Mouse (Mus musculus) limb, embryonic 14.5 days (tissue): ENCODE results near the gene Gm5868. TPM values are rescaled to one million over a fixed set of nuclear protein-coding genes. Genes with fewer than 3 reads are reported as not detected.

Experiments used
- ATAC-seq: fragments of 200-750 bp; cut with Nextera tagmentation; 2 replicates; pipeline ENCODE4 v1.8.0; 2017; ENCODE audit warnings: low read depth, moderate number of reproducible peaks, moderate TSS enrichment; ENCODE audit not compliant: low FRiP score
- DNase-seq: peaks from one replicate; pipeline ENCODE4 v3.0.0-alpha.2; 2015; ENCODE audit warnings: low spot score
- H3K27ac ChIP-seq: fragments of 300-500 bp; sonication (generic); replicated peaks from 2 replicates; pipeline ENCODE4 v1.5.1; 2014; ENCODE audit warnings: low read depth, mild to moderate bottlenecking, low read length, moderate library complexity, mixed read lengths
- H3K27me3 ChIP-seq: fragments of 300-500 bp; sonication (generic); 2 replicates; pipeline ENCODE4 v1.6.1; 2014; ENCODE audit warnings: low read length, mixed read lengths; ENCODE audit not compliant: control insufficient read depth, insufficient read depth
- H3K36me3 ChIP-seq: fragments of 300-500 bp; sonication (generic); 2 replicates; pipeline ENCODE4 v1.6.1; 2014; ENCODE audit warnings: mild to moderate bottlenecking, low read length, moderate library complexity, mixed read lengths; ENCODE audit not compliant: control insufficient read depth, insufficient read depth
- H3K4me1 ChIP-seq: fragments of 300-500 bp; sonication (generic); 2 replicates; pipeline ENCODE4 v1.6.1; 2014; ENCODE audit warnings: antibody characterized with exemption, low read length, mixed read lengths; ENCODE audit not compliant: control insufficient read depth, insufficient read depth
- H3K4me2 ChIP-seq: fragments of 300-500 bp; sonication (generic); replicated peaks from 2 replicates; pipeline ENCODE4 v1.6.1; 2014; ENCODE audit warnings: low read depth, mild to moderate bottlenecking, low read length, moderate library complexity; ENCODE audit not compliant: severe bottlenecking
- H3K4me3 ChIP-seq: fragments of 300-500 bp; sonication (generic); replicated peaks from 2 replicates; pipeline ENCODE4 v1.5.1; 2014; ENCODE audit warnings: low read length
- H3K9ac ChIP-seq: fragments of 300-500 bp; sonication (generic); 2 replicates; pipeline ENCODE4 v1.6.1; 2014; ENCODE audit warnings: mild to moderate bottlenecking, low read depth, low read length, moderate library complexity; ENCODE audit not compliant: severe bottlenecking
- H3K9me3 ChIP-seq: fragments of 300-500 bp; sonication (generic); 2 replicates; pipeline ENCODE4 v1.6.1; 2016; ENCODE audit warnings: low read length; ENCODE audit not compliant: control insufficient read depth
- POLR2A ChIP-seq: fragments of 200-500 bp; IDR thresholded peaks from 2 replicates; pipeline ENCODE4 v1.8.0; 2012; ENCODE audit warnings: inconsistent platforms, mild to moderate bottlenecking, moderate library complexity, borderline replicate concordance; ENCODE audit not compliant: insufficient read depth, insufficient read length; ENCODE audit errors: extremely low read depth
- WGBS: fragments of 180-500 bp; shearing (Covaris S2); extraction: QIAGEN DNeasy Blood & Tissue Kit; methylation state at CpG from one replicate; pipeline ENCODE4 v1.1.7; 2014; 5-methylcytosine and 5-hydroxymethylcytosine counted together
- polyA plus RNA-seq, 2 experiments: library from polyadenylated mRNA; depleted of rRNA in 1 of 2; stranded (reverse) in 1 of 2; unstranded in 1 of 2; fragments of >200 nt; fragmentation: Nextera tagmentation in 1 of 2; extraction: Ambion mirVana in 1 of 2; gene quantifications; 2 replicates each; pipeline versions ENCODE4 v1.2.1 to v1.2.3; 2012 to 2014

The Gm5868 gene
- polyA plus RNA-seq, 2 experiments, result 0.40 to 0.48 TPM

GRCm38 (mm10) chr5:72558716-72559526, 28.4 kb downstream of the Gm5868 start:
- TF ChIP-seq POLR2A, result no peak
- peaks cover 12% of the 10 kb centered on the region for H3K4me1 ChIP-seq
- peaks cover 11% of the 10 kb centered on the region for H3K36me3 ChIP-seq
- peak overlapping the region; percentile 95 for H3K4me3 ChIP-seq
- WGBS, result 2% methylated on average over 53 of the region's 57 CpGs
- peak overlapping the region; percentile 64 for H3K4me2 ChIP-seq
- no peaks in the 10 kb centered on the region for H3K27me3 ChIP-seq
- DNase-seq (no peak), ATAC-seq (peak; percentile 60)
- peak overlapping the region; percentile 67 for H3K27ac ChIP-seq
- peak overlapping the region; percentile 92 for H3K9ac ChIP-seq
- H3K9me3 ChIP-seq, result no peaks in the 10 kb centered on the region

GRCm38 (mm10) chr5:72556245-72556644, 31.1 kb downstream of the Gm5868 start:
- Histone ChIP-seq H3K36me3 (peaks cover 22% of the 10 kb centered on the region), H3K4me2 (no peak overlapping the region), H3K27ac (no peak overlapping the region), H3K4me3 (no peak overlapping the region), H3K27me3 (no peaks in the 10 kb centered on the region), H3K4me1 (peaks cover 12% of the 10 kb centered on the region), H3K9me3 (no peaks in the 10 kb centered on the region), H3K9ac (no peak overlapping the region)
- no peak for ATAC-seq
- DNase-seq, result no peak
- no peak for TF ChIP-seq POLR2A
- WGBS, result 91% methylated on average over 3 of the region's 3 CpGs

- no peak for TF ChIP-seq POLR2A
- H3K4me2 ChIP-seq, result no peak overlapping the region
- DNase-seq (no peak), ATAC-seq (no peak)
- no peak overlapping the region for H3K27ac ChIP-seq
- H3K27me3 ChIP-seq, result no peaks in the 10 kb centered on the region
- H3K9me3 ChIP-seq, result no peaks in the 10 kb centered on the region
- H3K9ac ChIP-seq, result no peak overlapping the region
- no peak overlapping the region for H3K4me3 ChIP-seq
- no peaks in the 10 kb centered on the region for H3K4me1 ChIP-seq
- H3K36me3 ChIP-seq, result peaks cover 30% of the 10 kb centered on the region
- WGBS, result 92% methylated on average over 3 of the region's 3 CpGs
Measured at GRCm38 (mm10) chr5:72551209-72551608, 36.1 kb downstream of the Gm5868 start.

Other genes starting within 250 kb of the Gm5868 start
- gene Corin, start 83.1 kb downstream of the Gm5868 start, polyA plus RNA-seq (2012; rRNA removed), result 4.2 TPM in 2 replicates
- 5.2 and 5.3 TPM in 2 replicates for gene Corin, start 83.1 kb downstream of the Gm5868 start, polyA plus RNA-seq (2014; fragmentation: Nextera tagmentation; extraction: Ambion mirVana)
- 29.9 and 31.0 TPM in 2 replicates for gene Nfxl1, start 27.9 kb downstream of the Gm5868 start, polyA plus RNA-seq (2012; rRNA removed)
- gene Nfxl1, start 27.9 kb downstream of the Gm5868 start, polyA plus RNA-seq (2014; fragmentation: Nextera tagmentation; extraction: Ambion mirVana), result 25.2 and 25.8 TPM in 2 replicates
- gene Zar1, start 6.3 kb downstream of the Gm5868 start, polyA plus RNA-seq (2012; rRNA removed), result 0.54 and 0.61 TPM in 2 replicates
- 0.72 and 0.84 TPM in 2 replicates for gene Zar1, start 6.3 kb downstream of the Gm5868 start, polyA plus RNA-seq (2014; fragmentation: Nextera tagmentation; extraction: Ambion mirVana)
- gene Cnga1, start 56.7 kb upstream of the Gm5868 start, polyA plus RNA-seq (2012; rRNA removed), result 0.03 TPM in 1 of 2 replicates, not detected in the other
- gene Cnga1, start 56.7 kb upstream of the Gm5868 start, polyA plus RNA-seq (2014; fragmentation: Nextera tagmentation; extraction: Ambion mirVana), result not detected in 2 replicates
- 2.3 and 2.4 TPM in 2 replicates for gene Nipal1, start 60.2 kb upstream of the Gm5868 start, polyA plus RNA-seq (2012; rRNA removed)
- gene Nipal1, start 60.2 kb upstream of the Gm5868 start, polyA plus RNA-seq (2014; fragmentation: Nextera tagmentation; extraction: Ambion mirVana), result 12.6 and 16.5 TPM in 2 replicates
- 0.13 and 0.17 TPM in 2 replicates for gene Txk, start 165.2 kb upstream of the Gm5868 start, polyA plus RNA-seq (2012; rRNA removed)
- gene Txk, start 165.2 kb upstream of the Gm5868 start, polyA plus RNA-seq (2014; fragmentation: Nextera tagmentation; extraction: Ambion mirVana), result 0.15 and 0.17 TPM in 2 replicates